Mouse (Mus musculus) intestine, embryonic 16.5 days (tissue): ENCODE measurements around the gene Armc2. TPM values are rescaled to one million over a fixed set of nuclear protein-coding genes. Genes with fewer than 3 reads are reported as not detected.

Experiments
- ATAC-seq: fragments of 200-750 bp; cut with Nextera tagmentation; 2 replicates; pipeline ENCODE4 v1.8.0; 2017; ENCODE audit warnings: moderate TSS enrichment, moderate library complexity
- H3K27ac ChIP-seq: fragments of 300-500 bp; sonication (generic); 2 replicates; pipeline ENCODE4 v1.5.1; 2014; ENCODE audit warnings: mild to moderate bottlenecking, low read length
- H3K27me3 ChIP-seq: fragments of 300-500 bp; sonication (generic); replicated peaks from 2 replicates; pipeline ENCODE4 v1.6.1; 2014; ENCODE audit warnings: low read length, control low read depth, mixed read lengths; ENCODE audit not compliant: control insufficient read depth, insufficient read depth
- H3K36me3 ChIP-seq: fragments of 300-500 bp; sonication (generic); 2 replicates; pipeline ENCODE4 v1.6.1; 2014; ENCODE audit warnings: low read length, control low read depth; ENCODE audit not compliant: control insufficient read depth, insufficient read depth
- H3K4me1 ChIP-seq: fragments of 300-500 bp; sonication (generic); 2 replicates; pipeline ENCODE4 v1.6.1; 2014; ENCODE audit warnings: low read length, control low read depth, mixed read lengths; ENCODE audit not compliant: control insufficient read depth, insufficient read depth
- H3K4me2 ChIP-seq: fragments of 300-500 bp; sonication (generic); 2 replicates; pipeline ENCODE4 v1.6.1; 2014; ENCODE audit warnings: low read depth, low read length, control low read depth
- H3K4me3 ChIP-seq: fragments of 300-500 bp; sonication (generic); 2 replicates; pipeline ENCODE4 v1.5.1; 2014; ENCODE audit warnings: mild to moderate bottlenecking, low read length
- H3K9ac ChIP-seq: fragments of 300-500 bp; sonication (generic); 2 replicates; pipeline ENCODE4 v1.6.1; 2014; ENCODE audit warnings: low read depth, low read length
- H3K9me3 ChIP-seq: fragments of 300-500 bp; sonication (generic); 2 replicates; pipeline ENCODE4 v1.6.1; 2016; ENCODE audit warnings: low read length, control low read depth; ENCODE audit not compliant: control insufficient read depth
- WGBS: fragments of 180-500 bp; shearing (Covaris S2); extraction: QIAGEN DNeasy Blood & Tissue Kit; methylation state at CpG from one replicate; pipeline ENCODE4 v1.1.7; 2014; 5-methylcytosine and 5-hydroxymethylcytosine counted together
- polyA plus RNA-seq: library from polyadenylated mRNA; unstranded; fragments of >200 nt; fragmentation: Nextera tagmentation; extraction: Ambion mirVana; gene quantifications from 2 replicates; pipeline ENCODE4 v1.2.1, GENCODE M21; 2015

The Armc2 gene
- polyA plus RNA-seq = 0.73 and 1.8 TPM in 2 replicates

- peak; percentile 99 for ATAC-seq
- Histone ChIP-seq H3K4me2 (peak within 1 kb of the TSS; percentile 85), H3K9ac (peak within 1 kb of the TSS; percentile 62), H3K27ac (no peak within 1 kb of the TSS), H3K9me3 (no peaks in the 10 kb centered on the region), H3K27me3 (no peaks in the 10 kb centered on the region), H3K36me3 (no peaks in the 10 kb centered on the region), H3K4me3 (peak within 1 kb of the TSS; percentile 50), H3K4me1 (peaks cover 5% of the 10 kb centered on the region; the same call in 1 of the 2 replicates)
- WGBS = 3% methylated on average over 53 of the region's 58 CpGs
Observed at GRCm38 (mm10) chr10:42018016-42018949, at the start of gene Armc2. Armc2 (minus strand) TSS chr10:42018442.

GRCm38 (mm10) chr10:42064446-42064845 lies 46.2 kb upstream of the Armc2 start:
- peak; percentile 68 for ATAC-seq
- H3K9me3 ChIP-seq = no peaks in the 10 kb centered on the region
- H3K4me1 ChIP-seq = no peaks in the 10 kb centered on the region
- no peak overlapping the region for H3K4me3 ChIP-seq
- no peaks in the 10 kb centered on the region for H3K27me3 ChIP-seq
- no peak overlapping the region for H3K27ac ChIP-seq
- no peaks in the 10 kb centered on the region for H3K36me3 ChIP-seq
- no peak overlapping the region for H3K9ac ChIP-seq
- H3K4me2 ChIP-seq = no peak overlapping the region
- 43% methylated on average over 5 of the region's 5 CpGs for WGBS

DNA sequence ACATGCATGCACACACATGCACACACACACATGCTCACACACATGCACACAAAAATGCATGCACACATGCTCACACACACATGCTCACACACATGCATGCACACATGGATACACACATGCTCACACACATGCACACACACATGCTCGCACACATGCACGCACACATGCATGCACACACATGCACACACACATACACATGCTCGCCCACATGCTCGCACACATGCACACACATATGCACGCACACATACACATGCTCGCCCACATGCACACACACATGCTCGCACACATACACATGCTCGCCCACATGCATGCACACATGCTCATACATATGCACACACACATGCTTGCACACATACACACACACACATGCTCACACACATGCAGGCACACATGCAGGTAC lies 41.3 kb upstream of the Armc2 start:
- WGBS = 97% methylated on average over 8 of the region's 8 CpGs
- H3K4me3 ChIP-seq = no peak overlapping the region
- no peak overlapping the region for H3K9ac ChIP-seq
- H3K4me1 ChIP-seq = no peaks in the 10 kb centered on the region
- H3K27me3 ChIP-seq = no peaks in the 10 kb centered on the region
- no peak overlapping the region for H3K4me2 ChIP-seq
- no peak for ATAC-seq
- H3K27ac ChIP-seq = no peak overlapping the region
- no peaks in the 10 kb centered on the region for H3K9me3 ChIP-seq
- no peaks in the 10 kb centered on the region for H3K36me3 ChIP-seq

GRCm38 (mm10) chr10:42057746-42058145 lies 39.5 kb upstream of the Armc2 start:
- Histone ChIP-seq H3K4me1 (no peaks in the 10 kb centered on the region), H3K4me3 (no peak overlapping the region), H3K36me3 (no peaks in the 10 kb centered on the region), H3K27ac (no peak overlapping the region), H3K27me3 (no peaks in the 10 kb centered on the region), H3K9me3 (no peaks in the 10 kb centered on the region), H3K9ac (no peak overlapping the region), H3K4me2 (no peak overlapping the region)
- WGBS = 69% methylated on average over 12 of the region's 12 CpGs
- no peak for ATAC-seq

DNA sequence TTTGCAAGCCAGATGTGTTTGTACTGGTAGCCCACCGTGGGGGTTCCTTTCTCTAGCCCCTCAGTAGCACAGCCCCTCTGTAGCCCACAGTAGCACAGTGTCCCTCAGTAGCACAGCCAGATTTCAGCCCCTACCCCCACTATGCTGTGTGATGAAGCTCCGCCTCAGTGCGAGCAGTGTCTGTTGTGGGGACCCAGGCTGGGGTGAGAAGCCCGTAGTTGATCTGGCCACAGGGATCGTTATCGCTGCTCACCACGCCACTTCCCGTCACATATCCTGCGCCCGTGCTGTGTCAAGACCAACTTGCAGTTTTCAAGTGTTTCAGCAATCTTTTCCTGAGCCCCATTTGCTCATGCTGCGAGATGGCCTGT lies 39.0 kb upstream of the Armc2 start:
- WGBS = 52% methylated on average over 11 of the region's 11 CpGs
- Histone ChIP-seq H3K4me1 (no peaks in the 10 kb centered on the region), H3K9me3 (no peaks in the 10 kb centered on the region), H3K27ac (no peak overlapping the region), H3K4me2 (no peak overlapping the region), H3K27me3 (no peaks in the 10 kb centered on the region), H3K4me3 (no peak overlapping the region), H3K36me3 (no peaks in the 10 kb centered on the region), H3K9ac (no peak overlapping the region)
- no peak for ATAC-seq

- Histone ChIP-seq H3K36me3 (no peaks in the 10 kb centered on the region), H3K27me3 (no peaks in the 10 kb centered on the region), H3K4me3 (no peak overlapping the region), H3K9ac (no peak overlapping the region), H3K27ac (no peak overlapping the region), H3K9me3 (no peaks in the 10 kb centered on the region), H3K4me2 (no peak overlapping the region), H3K4me1 (no peaks in the 10 kb centered on the region)
- ATAC-seq = no peak
- 86% methylated on average over 18 of the region's 18 CpGs for WGBS
Observed at GRCm38 (mm10) chr10:42056486-42057230, 38.4 kb upstream of the Armc2 start.

- H3K36me3 ChIP-seq = no peaks in the 10 kb centered on the region
- no peaks in the 10 kb centered on the region for H3K27me3 ChIP-seq
- ATAC-seq = peak; percentile 77
- H3K27ac ChIP-seq = no peak overlapping the region
- no peaks in the 10 kb centered on the region for H3K9me3 ChIP-seq
- no peak overlapping the region for H3K4me3 ChIP-seq
- no peaks in the 10 kb centered on the region for H3K4me1 ChIP-seq
- 58% methylated on average over 28 of the region's 29 CpGs for WGBS
- H3K4me2 ChIP-seq = 0 out of 2 replicates have a peak overlapping the region, but pooled peaks have one; percentile 30
- H3K9ac ChIP-seq = no peak overlapping the region
Observed at GRCm38 (mm10) chr10:42055224-42056165, 37.3 kb upstream of the Armc2 start.

DNA sequence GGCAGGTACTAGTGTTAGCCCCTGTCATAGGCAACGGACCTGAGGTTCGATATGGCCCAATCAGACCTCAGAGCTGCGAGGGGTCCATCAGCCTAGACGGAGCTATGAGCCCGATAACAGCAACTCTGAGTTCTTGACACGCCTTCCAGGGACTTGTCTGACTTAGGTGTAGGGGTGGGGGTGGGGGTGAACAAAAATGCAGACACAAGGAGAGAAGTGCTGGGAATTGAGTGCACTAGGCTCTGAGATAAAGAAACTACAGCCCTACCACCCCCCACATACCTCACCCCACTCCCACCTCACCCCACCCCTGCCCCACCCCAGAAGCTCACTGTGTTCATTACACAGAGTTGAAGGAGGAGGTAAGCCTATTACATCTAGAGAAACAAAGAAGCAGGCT lies 32.8 kb upstream of the Armc2 start:
- WGBS = 69% methylated on average over 6 of the region's 6 CpGs
- ATAC-seq = 0 out of 2 replicates have a peak, but pooled peaks have one; percentile 33
- Histone ChIP-seq H3K36me3 (no peaks in the 10 kb centered on the region), H3K27ac (no peak overlapping the region), H3K9ac (no peak overlapping the region), H3K4me3 (no peak overlapping the region), H3K4me2 (no peak overlapping the region), H3K4me1 (no peaks in the 10 kb centered on the region), H3K27me3 (no peaks in the 10 kb centered on the region), H3K9me3 (no peaks in the 10 kb centered on the region)
